Mouse (Mus musculus) cerebellum, postnatal 4 days (tissue): ENCODE data around the gene Suox.
"Not testable (repeated sequence)": the region's sequence is repeated elsewhere in the genome, so short reads cannot be mapped to it uniquely, and the experiment has no call there.

Experiments used
- DNase-seq, 2 experiments: peaks; one replicate each; pipeline ENCODE4 v3.0.0; 2022; ENCODE audit warnings: low spot score in 2 of 2, mixed read lengths in 1 of 2

The Suox gene

GRCm38 (mm10) chr10:128664808-128665207 is 9.1 kb downstream of the Suox start:
- DNase-seq: no peak

DNA sequence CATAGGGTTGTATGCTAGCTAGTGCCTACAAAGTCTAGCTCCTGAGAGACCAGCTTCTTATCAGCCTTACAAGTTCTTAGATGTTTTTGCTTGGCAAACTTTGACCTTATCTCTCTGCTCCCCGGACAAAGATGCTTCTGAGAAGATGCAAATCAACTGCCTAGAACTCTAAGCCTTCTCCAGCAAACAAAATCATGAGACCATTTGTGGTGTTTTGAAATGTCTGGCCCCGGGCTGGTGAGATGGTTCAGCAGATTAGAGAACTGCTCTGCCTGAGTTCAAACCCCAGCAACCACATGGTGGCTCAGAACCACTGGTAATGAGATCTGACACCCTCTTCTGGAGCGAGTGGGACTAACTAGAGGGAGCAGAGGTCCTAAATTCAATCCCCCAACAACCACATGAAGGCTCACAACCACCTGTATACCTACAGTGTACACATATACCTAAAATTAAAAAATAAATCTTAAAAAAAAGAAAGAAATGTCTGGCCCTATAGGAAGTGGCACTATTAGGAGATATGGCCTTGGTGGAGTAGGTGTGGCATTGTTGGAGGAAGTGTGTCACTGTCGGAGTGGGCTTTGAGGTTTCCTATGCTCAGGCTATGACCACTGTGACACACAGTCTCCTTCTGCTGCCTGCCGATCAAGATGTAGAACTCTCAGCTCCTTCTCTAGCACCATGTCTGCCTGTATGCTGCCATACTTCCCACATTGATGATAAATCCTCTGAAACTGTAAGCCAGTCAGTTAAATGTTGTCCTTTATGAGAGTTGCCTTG is 10.2 kb downstream of the Suox start:
- DNase-seq: no peak

DNA sequence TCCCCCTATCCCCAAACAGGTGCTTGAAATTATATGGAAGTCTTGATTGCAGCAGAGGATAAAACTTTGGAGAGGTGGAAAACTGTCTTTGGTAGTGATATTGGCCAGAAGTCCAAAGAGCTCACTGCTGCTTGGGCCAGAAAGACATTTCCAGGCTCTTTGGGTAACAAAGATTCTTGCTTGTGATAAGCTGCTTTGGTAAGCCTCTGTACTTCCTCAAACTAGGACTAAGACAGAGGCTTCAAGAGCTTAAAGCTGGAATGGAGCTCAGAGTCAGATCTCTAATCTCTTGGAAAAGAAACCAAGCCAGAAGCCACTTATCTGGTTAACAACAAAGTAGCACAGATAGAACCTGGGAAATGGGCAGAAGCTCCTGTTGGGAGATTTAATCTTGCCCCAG is 11.4 kb downstream of the Suox start:
- DNase-seq: no peak

- no peak for DNase-seq
Measured at GRCm38 (mm10) chr10:128659490-128659889, 14.4 kb downstream of the Suox start.

DNA sequence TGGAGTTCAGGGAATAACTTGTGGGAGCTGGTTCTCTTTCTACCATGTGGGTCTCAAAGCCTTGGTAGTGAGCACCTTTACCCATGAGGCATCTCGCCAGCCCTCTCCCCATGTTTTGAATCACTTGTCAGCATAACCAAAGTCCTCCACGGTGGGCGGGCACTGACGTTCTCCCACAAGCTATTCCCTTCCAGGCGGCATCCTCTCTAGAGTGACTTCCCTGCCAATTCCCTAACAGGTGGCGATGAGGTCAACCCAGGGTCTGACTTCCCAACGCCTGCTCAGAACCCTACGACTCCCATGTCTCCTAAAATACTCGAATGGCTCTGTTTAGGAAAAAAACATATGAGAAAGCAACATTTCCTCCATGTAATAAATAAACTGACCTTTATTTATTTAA is 16.0 kb downstream of the Suox start:
- DNase-seq: no peak

GRCm38 (mm10) chr10:128656731-128657130 is 17.1 kb downstream of the Suox start:
- no peak for DNase-seq

DNA sequence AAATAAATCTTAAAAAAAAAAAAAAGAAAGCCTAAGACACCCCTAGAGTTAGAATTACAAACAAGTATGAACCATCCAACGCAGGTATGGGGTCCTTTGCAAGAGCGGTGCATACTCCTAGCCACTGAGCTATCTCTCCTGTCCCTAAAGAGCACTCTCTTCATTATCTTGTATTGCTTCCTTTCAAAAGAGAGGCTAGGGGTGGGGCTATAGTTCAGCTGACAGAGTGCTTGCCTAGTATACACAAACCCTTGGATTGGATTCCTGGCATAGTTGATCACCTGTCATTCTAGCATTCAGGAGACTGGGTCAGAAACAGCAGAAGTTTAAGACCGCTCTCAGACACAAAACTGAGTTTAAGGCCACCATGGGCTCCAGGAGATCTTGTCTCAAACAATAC is 18.6 kb downstream of the Suox start:
- no peak for DNase-seq

- DNase-seq: no peak
Measured at GRCm38 (mm10) chr10:128653866-128654265, 20.0 kb downstream of the Suox start.

DNA sequence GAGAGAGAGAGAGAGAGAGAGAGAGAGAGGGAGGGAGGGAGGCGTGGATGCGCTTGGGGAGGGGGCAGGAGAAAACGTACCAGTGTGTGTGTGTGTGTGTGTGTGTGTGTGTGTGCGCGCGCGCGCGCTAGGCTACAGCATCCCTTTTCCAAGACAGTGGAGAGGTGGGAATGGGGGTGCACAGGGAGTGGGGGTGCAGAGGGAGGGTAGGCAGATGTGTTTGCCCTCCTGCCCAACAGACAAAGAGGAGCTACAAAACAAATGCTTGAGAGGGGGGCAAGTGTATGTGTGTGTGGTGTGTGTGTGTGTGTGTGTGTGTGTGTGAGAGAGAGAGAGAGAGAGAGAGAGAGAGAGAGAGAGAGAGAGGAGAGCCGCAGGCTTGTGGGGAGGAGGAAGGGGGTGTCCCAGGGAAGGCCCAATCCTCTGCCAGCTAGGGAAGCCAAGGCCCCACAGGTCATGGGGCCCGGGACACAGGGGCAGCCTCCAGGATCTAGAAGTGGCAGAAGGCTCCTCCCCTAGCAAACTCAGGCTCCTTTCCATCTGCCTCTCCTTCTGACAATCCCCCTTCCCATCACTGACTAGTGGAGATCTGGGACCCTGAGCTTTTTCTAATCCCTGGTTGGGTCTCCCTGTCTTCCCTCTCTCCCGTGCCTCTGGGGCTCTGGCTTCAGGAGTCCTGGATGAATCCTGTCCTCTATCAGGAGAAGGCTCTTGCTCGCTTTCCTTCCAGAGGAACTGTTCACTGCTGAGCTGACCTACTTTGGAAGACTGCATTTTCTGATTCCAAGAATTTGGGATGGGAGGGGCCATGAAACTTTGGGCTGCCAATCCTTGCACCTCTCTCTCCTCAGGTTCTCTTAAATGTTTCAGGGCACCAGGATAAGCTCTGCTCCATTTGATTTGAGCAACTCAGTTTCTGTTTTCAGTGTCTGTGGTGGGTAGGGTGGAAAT is 27.5 kb downstream of the Suox start:
- DNase-seq: peak in 1 of 2 experiments; percentile 53

DNA sequence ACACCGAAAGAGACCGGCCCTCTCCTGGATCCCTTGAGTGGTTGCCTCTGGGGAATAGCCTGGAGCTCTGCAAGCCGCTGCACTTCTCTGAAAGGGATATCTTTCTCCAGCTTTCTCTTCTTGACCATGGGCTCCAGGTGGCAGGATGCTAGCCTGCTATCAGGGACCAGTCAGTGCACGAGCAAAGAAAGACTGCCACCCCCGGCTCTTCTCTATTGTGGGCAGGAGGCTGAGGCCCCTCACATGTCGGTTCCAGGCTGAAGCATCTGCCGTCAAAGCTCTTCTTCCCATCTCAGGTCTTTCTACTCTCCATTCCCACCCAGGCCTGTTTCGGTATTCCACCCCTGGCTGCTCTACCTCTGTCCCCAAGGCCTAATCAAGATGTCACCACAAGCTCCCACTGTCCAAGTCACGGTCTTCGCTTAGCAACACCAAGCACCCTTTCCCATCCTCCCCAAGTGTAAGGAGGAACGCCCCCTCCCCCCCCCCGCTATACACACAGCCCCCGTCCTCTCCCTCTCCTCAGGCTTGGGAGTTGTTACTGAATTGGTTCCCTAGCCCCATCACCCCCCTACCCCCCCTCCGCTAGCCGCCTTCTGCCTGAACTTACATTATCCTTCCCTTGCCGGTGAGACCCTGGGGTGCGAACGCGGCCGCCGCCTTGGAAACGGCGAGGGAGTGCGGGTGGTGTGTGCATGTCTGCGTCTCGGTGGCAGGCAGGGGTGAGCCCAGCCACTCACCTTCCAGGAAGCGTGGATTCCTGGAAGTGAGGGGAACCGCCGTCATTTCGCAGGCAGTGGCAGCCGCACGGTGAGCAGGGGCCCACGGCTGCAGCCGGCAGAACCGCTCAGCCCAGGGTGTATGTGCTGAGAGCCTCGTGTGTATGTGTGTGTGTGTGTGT is 28.5 kb downstream of the Suox start, which contains the start of gene Ikzf4:
TSS of gene Ikzf4 (minus strand) at position 881 of the 901 bp plus-strand sequence.
- peak in 1 of 2 experiments; percentile 49 for DNase-seq

DNA sequence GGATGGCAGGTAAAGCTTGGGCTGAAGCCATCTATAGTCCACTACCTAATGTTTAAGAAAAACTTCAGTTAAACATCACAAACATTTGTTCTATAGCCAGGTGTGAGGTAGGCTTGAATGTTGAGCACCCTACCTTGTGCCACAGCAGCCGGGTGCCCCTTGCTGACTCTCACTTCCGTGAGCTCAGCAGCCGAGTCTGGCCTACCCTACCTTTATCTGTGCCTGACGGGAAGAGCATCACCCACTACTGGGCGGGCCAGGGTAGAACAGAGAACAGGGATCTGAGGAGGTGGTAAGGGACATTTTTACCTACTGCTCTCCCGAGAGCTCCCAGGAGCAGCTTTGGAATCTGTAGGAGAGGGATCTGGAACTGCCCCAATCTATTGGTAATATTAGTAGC is 31.1 kb downstream of the Suox start:
- no peak for DNase-seq

DNA sequence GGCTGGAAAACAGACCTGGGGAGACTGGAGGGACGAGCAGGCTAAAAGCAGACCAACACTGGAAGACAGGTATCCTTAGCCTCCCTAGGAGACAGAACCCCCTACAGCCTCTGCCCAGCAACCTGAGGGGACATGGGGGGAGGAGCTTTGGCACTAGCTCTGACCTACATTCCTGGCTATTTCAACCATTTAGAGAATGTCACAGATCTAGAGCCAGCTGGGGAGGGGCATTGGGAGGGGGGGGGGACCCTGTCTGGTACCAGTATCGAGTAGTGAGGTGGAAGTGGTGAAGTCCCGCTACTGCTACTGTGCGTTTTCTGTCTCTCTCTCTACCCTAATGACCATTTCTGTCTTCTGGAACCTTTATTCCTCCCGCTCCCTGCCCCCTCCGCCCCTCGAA is 32.0 kb downstream of the Suox start:
- DNase-seq: no peak

GRCm38 (mm10) chr10:128640891-128641290 is 33.0 kb downstream of the Suox start:
- no peak for DNase-seq

- DNase-seq: no peak
Measured at GRCm38 (mm10) chr10:128639999-128640398, 33.9 kb downstream of the Suox start.

- DNase-seq: no peak
Measured at GRCm38 (mm10) chr10:128637011-128637410, 36.9 kb downstream of the Suox start.

DNA sequence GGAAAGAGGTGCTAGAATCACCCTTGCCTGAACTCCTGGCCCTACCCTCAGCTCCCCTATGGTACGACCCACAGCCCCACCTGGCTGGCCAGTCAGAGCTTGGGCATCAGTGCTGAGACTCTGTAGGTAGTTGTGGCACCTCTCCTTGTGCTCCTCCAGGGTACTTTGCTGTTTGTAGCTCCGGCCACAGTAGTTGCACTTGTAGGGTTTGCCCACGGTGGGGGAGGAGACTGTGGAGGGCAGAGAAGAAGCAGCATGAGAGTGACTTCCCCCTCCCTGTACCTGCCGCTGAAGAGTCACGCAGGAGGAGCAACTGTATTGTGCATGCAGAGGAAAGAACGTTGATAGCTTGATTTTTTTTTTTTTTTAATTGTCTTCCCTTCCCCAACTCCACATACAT is 37.3 kb downstream of the Suox start:
- no peak for DNase-seq

DNA sequence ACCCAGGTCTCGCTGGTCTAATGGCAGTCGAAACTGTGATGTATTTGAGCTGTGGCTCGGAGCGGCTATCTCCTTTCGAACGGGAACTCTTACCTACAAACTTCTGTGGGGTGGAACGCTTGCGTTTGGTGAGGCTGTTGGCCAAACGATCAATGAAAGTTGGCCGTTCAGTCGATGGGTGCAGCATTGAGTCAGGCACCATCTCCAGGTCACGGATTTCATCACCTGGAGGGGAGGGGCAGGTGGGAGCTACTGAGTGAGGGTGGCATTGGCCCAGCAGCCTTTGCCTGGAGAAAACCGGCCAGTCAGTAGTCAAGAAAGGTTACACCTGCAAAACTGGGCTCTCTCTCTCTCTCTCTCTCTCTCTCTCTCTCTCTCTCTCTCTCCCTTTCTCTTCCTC is 38.2 kb downstream of the Suox start:
- no peak for DNase-seq

DNA sequence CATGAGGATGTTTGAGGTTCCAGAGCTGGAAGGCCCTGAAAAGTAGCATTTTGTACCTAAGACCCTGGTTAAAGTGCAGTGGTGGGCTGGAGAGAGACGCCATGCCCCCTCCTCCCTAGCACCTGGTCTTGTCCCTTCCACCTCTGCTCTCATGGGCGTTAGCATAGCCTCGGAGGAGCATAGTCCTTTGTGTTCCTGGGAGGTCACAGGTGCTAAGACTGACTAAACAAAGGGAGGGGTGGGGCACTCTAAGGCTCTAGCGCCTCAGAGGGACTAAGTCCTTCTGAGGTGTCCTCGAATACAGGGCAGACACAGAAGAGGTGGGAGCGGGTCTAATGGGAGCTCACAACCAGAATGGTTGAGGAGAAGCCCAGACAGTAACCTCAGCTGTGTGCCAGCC is 42.3 kb downstream of the Suox start:
- DNase-seq: no peak

GRCm38 (mm10) chr10:128630306-128630705 is 43.6 kb downstream of the Suox start:
- DNase-seq: not testable (repeated sequence)

DNA sequence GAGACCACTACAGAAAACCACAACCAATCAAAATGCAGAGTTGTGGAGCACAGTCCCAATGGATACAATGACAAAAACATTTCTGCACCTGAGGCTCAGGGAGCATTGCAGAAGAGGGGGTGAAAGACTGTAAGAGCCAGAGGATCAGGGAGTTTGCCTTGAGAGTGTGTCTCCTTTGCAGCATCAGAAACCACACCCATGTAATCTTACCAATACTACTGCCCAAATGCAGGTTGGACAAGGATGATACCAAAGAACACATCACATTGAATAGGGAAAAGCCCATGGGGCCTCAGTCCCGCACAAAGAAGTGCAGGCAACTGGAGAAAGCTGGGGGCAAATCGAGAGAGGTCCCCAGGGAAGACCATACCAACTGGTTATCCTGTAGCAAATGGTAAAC is 44.1 kb downstream of the Suox start:
- no peak for DNase-seq
